Mouse (Mus musculus) heart, adult 18-20 months (tissue): ENCODE data around the gene Gtf3a. TPM values are rescaled to one million over a fixed set of nuclear protein-coding genes. Genes with fewer than 3 reads are reported as not detected.
A peak's percentile ranks its signal among the peaks of the same experiment; 100 is the strongest.

Experiments
- DNase-seq, 2 experiments: peaks; one replicate each; pipeline ENCODE4 v3.0.0; 2021 to 2022; ENCODE audit warnings: mixed read lengths in 1 of 2
- total RNA-seq, 2 experiments: library from RNA; stranded (reverse); gene quantifications; 2 replicates each; pipeline ENCODE4 v1.2.3; 2021

Gtf3a gene
- total RNA-seq, 2 experiments from 2014 or later, result 17.0 to 21.8 TPM

DNA sequence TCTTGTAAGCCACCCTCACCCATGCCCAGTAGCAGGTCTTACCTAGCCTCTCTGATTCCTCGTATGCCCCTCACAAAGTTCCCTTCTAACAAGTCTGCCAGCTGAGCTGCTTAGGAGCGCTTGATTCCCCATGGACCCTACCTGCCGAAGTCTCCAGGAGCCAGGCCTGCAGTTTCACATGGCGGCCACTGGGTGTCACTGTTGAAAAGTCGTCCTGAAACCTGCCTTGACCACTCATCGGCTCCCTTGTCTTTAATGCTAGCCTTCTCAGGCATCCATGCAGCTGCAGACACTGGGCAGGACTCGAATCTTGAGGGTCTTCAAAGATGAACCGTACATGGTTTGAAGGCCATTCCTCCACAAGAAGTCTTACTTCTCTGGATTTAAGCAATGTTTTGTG, 34.8 kb downstream of the Gtf3a start:
- peak; percentile 42 to 80 for DNase-seq

DNA sequence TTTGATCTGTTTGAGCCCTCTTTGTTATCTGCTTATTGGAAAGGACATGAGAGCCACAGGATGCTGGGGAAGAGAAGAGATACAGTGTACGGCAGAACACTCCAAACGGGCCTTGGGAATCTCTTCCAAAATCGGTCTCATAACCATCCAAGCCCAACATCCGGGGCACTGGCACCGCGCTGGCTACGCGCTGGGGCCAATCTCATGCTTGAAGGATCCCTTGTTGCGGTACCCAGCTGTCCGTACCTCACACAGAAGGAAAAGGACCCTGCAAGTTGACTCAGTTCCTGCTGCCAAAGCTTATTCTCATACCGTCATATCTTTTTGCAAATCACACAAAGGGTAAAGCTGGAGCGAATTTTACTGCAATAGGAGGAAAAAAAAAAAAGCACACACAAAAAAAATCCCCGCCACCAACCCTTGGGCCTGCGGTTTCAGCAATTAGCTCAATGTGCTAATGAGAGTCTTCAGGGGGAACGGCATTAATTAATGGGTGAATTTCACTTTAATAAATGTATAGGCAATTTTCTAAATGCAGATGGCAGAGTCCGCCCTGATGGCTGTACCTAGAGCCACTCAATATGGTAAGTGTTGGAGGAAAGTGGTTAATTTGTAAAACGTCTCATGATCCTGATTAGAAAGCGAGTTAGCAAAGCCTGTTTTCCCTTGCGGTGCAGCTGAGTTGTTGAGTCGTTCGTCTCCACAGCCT, 37.4 kb downstream of the Gtf3a start:
- DNase-seq, result no peak

DNA sequence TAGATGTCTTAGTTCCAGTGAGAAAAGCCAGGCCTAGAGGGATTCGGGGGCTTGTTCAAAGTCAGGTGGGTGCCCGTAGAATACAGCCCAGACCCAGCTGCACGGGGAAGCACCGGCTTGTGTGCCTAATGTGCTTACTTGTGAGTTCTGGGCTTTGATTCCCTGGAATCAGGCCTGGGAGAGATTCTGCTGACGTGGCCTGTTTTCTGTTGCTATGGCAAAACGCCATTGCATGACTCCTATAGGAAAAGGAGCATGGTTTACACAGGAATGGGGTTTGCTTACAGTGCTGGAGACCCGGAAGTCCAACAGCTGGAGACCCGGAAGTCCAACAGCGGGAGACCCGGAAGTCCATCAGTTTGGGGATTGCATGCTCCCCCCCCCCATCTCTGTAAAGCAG, 39.1 kb downstream of the Gtf3a start:
- no peak for DNase-seq

DNA sequence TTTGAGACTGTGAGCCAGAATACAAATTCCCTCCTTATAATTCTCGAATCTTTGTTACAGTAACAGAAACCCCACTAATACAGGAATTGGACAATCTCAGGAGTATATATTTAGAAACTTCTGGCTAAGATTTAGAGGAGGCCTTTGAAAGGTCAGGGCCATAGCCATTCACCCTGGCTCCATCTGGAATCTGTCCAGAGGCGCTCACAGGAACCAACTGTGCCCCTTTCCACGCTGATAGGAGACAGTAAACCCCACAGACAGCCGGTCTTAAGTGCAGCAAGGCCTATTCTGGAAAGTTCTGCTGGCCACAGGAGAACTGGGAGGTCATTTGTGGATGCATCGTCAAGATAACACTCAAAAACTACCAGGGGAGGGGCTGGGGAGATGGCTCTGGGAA, 40.6 kb downstream of the Gtf3a start:
- DNase-seq, result no peak

DNA sequence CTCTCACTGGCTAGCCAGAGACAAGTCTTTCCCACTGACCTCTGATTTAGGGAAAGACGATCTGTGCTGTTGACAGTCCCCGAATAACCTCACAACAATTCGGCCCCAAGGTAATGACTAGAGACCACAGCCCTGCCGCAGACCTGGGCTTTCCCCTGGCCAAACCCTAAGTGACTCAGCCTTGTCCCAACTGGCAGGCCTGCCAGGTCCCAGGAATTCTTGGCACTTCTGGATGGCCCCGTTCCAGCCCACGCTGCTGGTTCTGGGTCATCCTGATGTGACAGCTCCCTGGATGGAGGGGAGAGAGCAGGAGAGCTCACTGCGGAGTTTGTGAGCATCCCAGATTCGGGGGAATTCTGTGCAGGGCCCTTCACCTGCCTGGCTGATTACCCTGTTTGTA, 45.1 kb downstream of the Gtf3a start:
- DNase-seq, result peak; percentile 69 to 78

DNA sequence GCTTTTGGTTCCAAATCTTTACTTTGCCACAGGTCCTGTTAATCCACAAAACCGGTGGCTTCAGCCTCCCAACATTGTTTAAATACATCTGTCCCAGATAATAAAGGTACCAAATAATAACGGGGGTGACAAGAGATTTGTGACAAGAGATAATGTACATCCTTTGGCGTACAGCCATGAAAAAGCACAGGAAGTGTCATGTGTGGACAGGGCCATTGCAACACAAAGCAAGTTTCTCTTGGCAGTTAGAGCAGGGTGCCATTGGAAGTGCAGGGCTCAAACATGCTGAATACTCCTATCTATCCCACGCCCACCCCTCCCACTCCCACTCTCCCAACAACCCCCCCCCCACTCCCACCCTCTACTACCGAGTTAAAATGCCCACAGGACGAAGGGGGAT, 46.5 kb downstream of the Gtf3a start:
- no peak for DNase-seq

DNA sequence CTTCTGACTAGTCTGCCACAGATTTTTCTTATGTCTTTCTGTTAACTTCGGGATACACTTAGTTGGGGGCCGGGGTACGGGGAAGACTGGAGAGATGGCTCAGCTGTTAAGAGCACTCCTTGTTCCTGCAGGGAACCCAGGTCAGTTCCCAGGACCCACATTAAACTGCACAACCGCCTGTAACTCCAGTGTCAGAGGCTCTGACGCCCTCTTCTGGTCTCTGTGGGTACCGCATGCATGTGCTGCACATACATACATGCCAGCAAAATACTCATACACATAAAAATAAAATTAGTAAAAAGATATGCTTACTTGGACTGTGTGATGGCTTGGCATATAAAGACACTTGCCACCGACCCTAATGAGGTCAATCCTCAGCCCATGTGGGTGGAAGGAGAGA, 48.4 kb downstream of the Gtf3a start:
- DNase-seq, result no peak

DNA sequence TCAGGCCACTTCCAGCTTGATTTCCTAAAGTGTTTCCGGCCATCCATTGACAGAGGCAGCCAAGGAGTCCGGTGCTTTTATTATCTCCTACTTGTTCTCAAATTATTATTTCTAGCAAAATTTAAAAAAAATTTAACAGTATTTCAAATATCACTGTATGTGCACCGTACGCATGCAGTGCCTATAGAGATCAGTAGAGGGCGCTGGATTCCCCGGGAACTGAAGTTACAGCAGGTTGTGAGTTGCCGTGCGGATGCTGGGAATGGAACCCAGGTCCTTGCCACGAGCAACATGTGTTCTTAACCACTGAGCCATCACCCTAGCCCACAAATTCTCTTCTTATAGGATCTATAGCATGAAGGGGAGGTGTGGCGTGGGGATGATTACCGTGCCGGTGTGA, 50.3 kb downstream of the Gtf3a start:
- DNase-seq, result no peak

DNA sequence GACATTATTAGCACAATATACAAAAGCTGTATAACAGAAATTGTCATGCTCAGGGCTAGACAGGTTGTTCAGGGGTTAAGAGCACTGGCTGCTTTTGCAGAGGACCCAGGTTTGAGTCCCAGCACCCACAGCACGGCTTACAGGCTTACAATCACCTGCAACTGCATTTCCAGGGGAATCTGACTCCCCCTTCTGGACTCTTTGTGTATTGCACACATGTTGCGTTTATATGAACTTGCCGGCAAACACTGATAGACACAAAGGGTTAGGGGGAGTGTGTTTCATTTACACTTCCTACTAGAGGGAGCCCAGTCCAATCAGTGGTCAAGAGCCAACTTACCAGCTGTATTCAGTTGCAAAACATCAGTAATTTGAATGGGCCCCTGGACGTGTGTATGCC, 52.9 kb downstream of the Gtf3a start:
- no peak for DNase-seq

DNA sequence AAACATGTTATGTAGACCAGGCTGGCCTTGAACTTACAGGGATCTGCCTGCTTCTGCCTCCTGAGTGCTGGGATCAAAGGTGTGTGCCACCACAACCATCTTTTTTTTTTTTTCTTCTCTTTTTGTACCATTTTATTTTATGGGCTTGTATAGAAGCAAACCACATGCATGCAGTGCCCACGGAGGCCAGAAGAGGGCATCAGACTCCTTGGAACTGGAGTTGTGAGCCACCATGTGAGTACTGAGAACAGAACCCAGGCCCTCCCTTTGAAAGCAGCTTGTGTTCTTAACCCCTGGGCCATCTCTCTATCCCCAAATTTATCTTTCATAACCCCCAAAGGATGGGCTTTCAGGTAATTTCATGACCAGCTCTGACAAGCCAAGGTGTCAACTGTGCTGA, 54.8 kb downstream of the Gtf3a start:
- DNase-seq, result no peak

Other genes starting within 250 kb of the Gtf3a start
- gene Usp12, start 153.7 kb upstream of the Gtf3a start, total RNA-seq, result 10 to 100 TPM; 16.8 to 17.1 TPM
- 100 to 1,000 TPM; 135 to 146 TPM for gene Rpl21, start 115.8 kb upstream of the Gtf3a start, total RNA-seq
- 1 to 10 TPM; 2.4 to 2.9 TPM for gene Rasl11a, start 103.6 kb upstream of the Gtf3a start, total RNA-seq
- gene Mtif3, start 15.1 kb downstream of the Gtf3a start, total RNA-seq, result 10 to 100 TPM; 26.8 to 29.4 TPM
- 10 to 100 TPM; 12.3 to 13.1 TPM for gene Lnx2, start 127.9 kb downstream of the Gtf3a start, total RNA-seq
- gene Polr1d, start 128.4 kb downstream of the Gtf3a start, total RNA-seq, result 10 to 100 TPM; 71.6 to 78.8 TPM
- not detected for gene Gsx1, start 240.0 kb downstream of the Gtf3a start, total RNA-seq